Mouse (Mus musculus): ENCODE data around the gene Zc3h7a. TPM values are rescaled to one million over a fixed set of nuclear protein-coding genes. Genes with fewer than 3 reads are reported as not detected.

Gene Zc3h7a
- polyA plus RNA-seq (2012; ENCODE audit: insufficient read depth, insufficient read length, low replicate concordance, missing spikeins): 609 TPM in 1 of 2 replicates, not detected in the other

- TF ChIP-seq CTCF (IDR thresholded peaks at IDR 0.05; ENCODE audit: insufficient read depth, low read depth, low read length): peak; percentile 97
- peak; percentile 84 for TF ChIP-seq POLR2A (IDR thresholded peaks at IDR 0.05; ENCODE audit: insufficient read depth, low read depth, low read length)
- peak within 1 kb of the TSS; percentile 87 for H3K4me3 ChIP-seq (ENCODE audit: insufficient read depth, low read depth, low read length)
- H3K4me1 ChIP-seq (ENCODE audit: control insufficient read depth, insufficient read depth, low read length): peaks cover 8% of the 10 kb centered on the region
- under 1% methylated on average over 57 of the region's 57 CpGs for WGBS
- H3K27ac ChIP-seq (ENCODE audit: insufficient read depth, low read depth, low read length): peak within 1 kb of the TSS; percentile 76
Measured at GRCm38 (mm10) chr16:11176208-11176883, at the start of gene Zc3h7a. Gene Zc3h7a (minus strand): TSS chr16:11176393.

- no peaks in the 10 kb centered on the region for H3K4me1 ChIP-seq (ENCODE audit: control insufficient read depth, insufficient read depth, low read length)
- 83% methylated on average over 3 of the region's 3 CpGs for WGBS
- H3K4me3 ChIP-seq (ENCODE audit: insufficient read depth, low read depth, low read length): no peak overlapping the region
- TF ChIP-seq CTCF (IDR thresholded peaks at IDR 0.05; ENCODE audit: insufficient read depth, low read depth, low read length) (no peak), POLR2A (IDR thresholded peaks at IDR 0.05; ENCODE audit: insufficient read depth, low read depth, low read length) (no peak)
- H3K27ac ChIP-seq (ENCODE audit: insufficient read depth, low read depth, low read length): no peak overlapping the region
Measured at GRCm38 (mm10) chr16:11217801-11218200, 41.6 kb upstream of the Zc3h7a start.

GRCm38 (mm10) chr16:11203600-11204390, 27.6 kb upstream of the Zc3h7a start:
- Histone ChIP-seq H3K4me1 (ENCODE audit: control insufficient read depth, insufficient read depth, low read length) (no peaks in the 10 kb centered on the region), H3K4me3 (ENCODE audit: insufficient read depth, low read depth, low read length) (peak overlapping the region; percentile 86), H3K27ac (ENCODE audit: insufficient read depth, low read depth, low read length) (no peak overlapping the region; the same call in 1 of the 2 replicates)
- 4% methylated on average over 24 of the region's 24 CpGs for WGBS
- TF ChIP-seq CTCF (IDR thresholded peaks at IDR 0.05; ENCODE audit: insufficient read depth, low read depth, low read length) (no peak), POLR2A (IDR thresholded peaks at IDR 0.05; ENCODE audit: insufficient read depth, low read depth, low read length) (no peak)

- WGBS: under 1% methylated on average over 68 of the region's 68 CpGs
- Histone ChIP-seq H3K27ac (ENCODE audit: insufficient read depth, low read depth, low read length) (peak within 1 kb of the TSS; percentile 47), H3K4me3 (ENCODE audit: insufficient read depth, low read depth, low read length) (peak within 1 kb of the TSS; percentile 86), H3K4me1 (ENCODE audit: control insufficient read depth, insufficient read depth, low read length) (no peaks in the 10 kb centered on the region)
- TF ChIP-seq CTCF (IDR thresholded peaks at IDR 0.05; ENCODE audit: insufficient read depth, low read depth, low read length): no peak
- TF ChIP-seq POLR2A (IDR thresholded peaks at IDR 0.05; ENCODE audit: insufficient read depth, low read depth, low read length): peak; percentile 82
Measured at GRCm38 (mm10) chr16:11202571-11203554, 26.7 kb upstream of the Zc3h7a start, which contains the start of gene Rsl1d1. Gene Rsl1d1 (minus strand): TSS chr16:11203331.

GRCm38 (mm10) chr16:11201740-11202394, 25.7 kb upstream of the Zc3h7a start:
- 71% methylated on average over 6 of the region's 6 CpGs for WGBS
- no peaks in the 10 kb centered on the region for H3K4me1 ChIP-seq (ENCODE audit: control insufficient read depth, insufficient read depth, low read length)
- no peak overlapping the region for H3K4me3 ChIP-seq (ENCODE audit: insufficient read depth, low read depth, low read length)
- TF ChIP-seq CTCF (IDR thresholded peaks at IDR 0.05; ENCODE audit: insufficient read depth, low read depth, low read length): no peak
- TF ChIP-seq POLR2A (IDR thresholded peaks at IDR 0.05; ENCODE audit: insufficient read depth, low read depth, low read length): no peak
- H3K27ac ChIP-seq (ENCODE audit: insufficient read depth, low read depth, low read length): no peak overlapping the region

GRCm38 (mm10) chr16:11200247-11200646, 24.1 kb upstream of the Zc3h7a start:
- H3K4me1 ChIP-seq (ENCODE audit: control insufficient read depth, insufficient read depth, low read length): no peaks in the 10 kb centered on the region
- WGBS: 87% methylated on average over 3 of the region's 3 CpGs
- no peak overlapping the region for H3K27ac ChIP-seq (ENCODE audit: insufficient read depth, low read depth, low read length)
- H3K4me3 ChIP-seq (ENCODE audit: insufficient read depth, low read depth, low read length): no peak overlapping the region
- no peak for TF ChIP-seq CTCF (IDR thresholded peaks at IDR 0.05; ENCODE audit: insufficient read depth, low read depth, low read length)
- no peak for TF ChIP-seq POLR2A (IDR thresholded peaks at IDR 0.05; ENCODE audit: insufficient read depth, low read depth, low read length)

- Histone ChIP-seq H3K4me1 (ENCODE audit: control insufficient read depth, insufficient read depth, low read length) (no peaks in the 10 kb centered on the region), H3K4me3 (ENCODE audit: insufficient read depth, low read depth, low read length) (no peak overlapping the region), H3K27ac (ENCODE audit: insufficient read depth, low read depth, low read length) (no peak overlapping the region)
- 63% methylated on average over 2 of the region's 2 CpGs for WGBS
- TF ChIP-seq CTCF (IDR thresholded peaks at IDR 0.05; ENCODE audit: insufficient read depth, low read depth, low read length) (no peak), POLR2A (IDR thresholded peaks at IDR 0.05; ENCODE audit: insufficient read depth, low read depth, low read length) (no peak)
Measured at GRCm38 (mm10) chr16:11198467-11198866, 22.3 kb upstream of the Zc3h7a start.

GRCm38 (mm10) chr16:11197052-11197451, 20.9 kb upstream of the Zc3h7a start:
- Histone ChIP-seq H3K4me3 (ENCODE audit: insufficient read depth, low read depth, low read length) (no peak overlapping the region), H3K27ac (ENCODE audit: insufficient read depth, low read depth, low read length) (no peak overlapping the region), H3K4me1 (ENCODE audit: control insufficient read depth, insufficient read depth, low read length) (no peaks in the 10 kb centered on the region)
- TF ChIP-seq POLR2A (IDR thresholded peaks at IDR 0.05; ENCODE audit: insufficient read depth, low read depth, low read length) (no peak), CTCF (IDR thresholded peaks at IDR 0.05; ENCODE audit: insufficient read depth, low read depth, low read length) (no peak)
- 87% methylated on average over 4 of the region's 4 CpGs for WGBS

All from olfactory bulb, adult 2 months (tissue).